Mouse (Mus musculus): ENCODE measurements around the gene Gpr137.

Gpr137 gene

GRCm38 (mm10) chr19:6921647-6922567 is 20.4 kb downstream of the Gpr137 start, which contains the start of gene Esrra:
Gene Esrra (minus strand): TSS chr19:6921813.
- peak; percentile 100 for DNase-seq (ENCODE audit: low spot score)

GRCm38 (mm10) chr19:6920741-6921636 is 21.3 kb downstream of the Gpr137 start:
- no peak for DNase-seq (ENCODE audit: low spot score)

GRCm38 (mm10) chr19:6919876-6920740 is 22.2 kb downstream of the Gpr137 start:
- peak; percentile 58 for DNase-seq (ENCODE audit: low spot score)

GRCm38 (mm10) chr19:6919431-6919830 is 22.8 kb downstream of the Gpr137 start:
- DNase-seq (ENCODE audit: low spot score), result no peak

- no peak for DNase-seq (ENCODE audit: low spot score)
Measured at GRCm38 (mm10) chr19:6918321-6918720, 24.0 kb downstream of the Gpr137 start.

- no peak for DNase-seq (ENCODE audit: low spot score)
Measured at GRCm38 (mm10) chr19:6916496-6916895, 25.8 kb downstream of the Gpr137 start.

GRCm38 (mm10) chr19:6915276-6915675 is 27.0 kb downstream of the Gpr137 start:
- DNase-seq (ENCODE audit: low spot score), result no peak

- DNase-seq (ENCODE audit: low spot score), result no peak
Measured at GRCm38 (mm10) chr19:6914540-6914939, 27.7 kb downstream of the Gpr137 start.

GRCm38 (mm10) chr19:6913991-6914390 is 28.3 kb downstream of the Gpr137 start:
- DNase-seq (ENCODE audit: low spot score), result no peak

- no peak for DNase-seq (ENCODE audit: low spot score)
Measured at GRCm38 (mm10) chr19:6913036-6913435, 29.2 kb downstream of the Gpr137 start.

GRCm38 (mm10) chr19:6912205-6912970 is 29.9 kb downstream of the Gpr137 start:
- no peak for DNase-seq (ENCODE audit: low spot score)

GRCm38 (mm10) chr19:6911101-6912074 is 30.9 kb downstream of the Gpr137 start:
- DNase-seq (ENCODE audit: low spot score), result no peak

GRCm38 (mm10) chr19:6910306-6910705 is 32.0 kb downstream of the Gpr137 start:
- peak; percentile 50 for DNase-seq (ENCODE audit: low spot score)

GRCm38 (mm10) chr19:6909507-6910289 is 32.6 kb downstream of the Gpr137 start, which contains the start of the genes Trmt112 and Prdx5:
Gene Trmt112 (plus strand): TSS chr19:6909698.
Gene Prdx5 (minus strand): TSS chr19:6910106.
- DNase-seq (ENCODE audit: low spot score), result peak; percentile 89

- DNase-seq (ENCODE audit: low spot score), result no peak
Measured at GRCm38 (mm10) chr19:6909021-6909420, 33.3 kb downstream of the Gpr137 start.

- DNase-seq (ENCODE audit: low spot score), result no peak
Measured at GRCm38 (mm10) chr19:6907811-6908540, 34.3 kb downstream of the Gpr137 start.

- no peak for DNase-seq (ENCODE audit: low spot score)
Measured at GRCm38 (mm10) chr19:6907094-6907493, 35.2 kb downstream of the Gpr137 start.

- no peak for DNase-seq (ENCODE audit: low spot score)
Measured at GRCm38 (mm10) chr19:6906199-6906598, 36.1 kb downstream of the Gpr137 start.

Measured in ovary, adult 18-20 months (tissue).